Mouse (Mus musculus): ENCODE data around the gene Cts6. TPM values are rescaled to one million over a fixed set of nuclear protein-coding genes. Genes with fewer than 3 reads are reported as not detected.
"Not testable (repeated sequence)": the region's sequence is repeated elsewhere in the genome, so short reads cannot be mapped to it uniquely, and the experiment has no call there.

Cts6 gene
- not detected in 2 replicates for polyA plus RNA-seq (2015; fragmentation: Nextera tagmentation; extraction: Ambion mirVana)

DNA sequence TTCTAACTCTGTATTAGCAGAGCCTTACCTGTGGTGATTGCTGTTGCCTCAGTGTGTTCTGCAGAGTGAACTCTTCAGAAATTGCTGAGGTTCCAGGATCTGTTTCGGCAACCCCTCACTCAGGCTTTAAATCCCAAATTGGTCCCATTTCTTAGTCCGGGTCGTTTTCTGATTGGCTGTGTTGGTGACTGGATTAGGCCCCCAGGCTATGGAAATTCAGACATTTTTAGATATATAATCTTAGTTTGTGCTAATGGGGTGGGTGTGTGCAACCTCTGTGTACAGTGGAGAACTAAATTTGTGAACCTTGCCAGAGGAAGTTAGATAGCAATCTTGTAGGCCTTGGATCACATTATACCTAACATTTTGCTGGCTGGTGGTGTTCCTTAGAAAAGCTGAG is at the start of gene Cts6:
Cts6 (minus strand) TSS at position 101 of the 400 bp plus-strand sequence.
- 86% methylated on average over 3 of the region's 3 CpGs for whole genome bisulfite sequencing

DNA sequence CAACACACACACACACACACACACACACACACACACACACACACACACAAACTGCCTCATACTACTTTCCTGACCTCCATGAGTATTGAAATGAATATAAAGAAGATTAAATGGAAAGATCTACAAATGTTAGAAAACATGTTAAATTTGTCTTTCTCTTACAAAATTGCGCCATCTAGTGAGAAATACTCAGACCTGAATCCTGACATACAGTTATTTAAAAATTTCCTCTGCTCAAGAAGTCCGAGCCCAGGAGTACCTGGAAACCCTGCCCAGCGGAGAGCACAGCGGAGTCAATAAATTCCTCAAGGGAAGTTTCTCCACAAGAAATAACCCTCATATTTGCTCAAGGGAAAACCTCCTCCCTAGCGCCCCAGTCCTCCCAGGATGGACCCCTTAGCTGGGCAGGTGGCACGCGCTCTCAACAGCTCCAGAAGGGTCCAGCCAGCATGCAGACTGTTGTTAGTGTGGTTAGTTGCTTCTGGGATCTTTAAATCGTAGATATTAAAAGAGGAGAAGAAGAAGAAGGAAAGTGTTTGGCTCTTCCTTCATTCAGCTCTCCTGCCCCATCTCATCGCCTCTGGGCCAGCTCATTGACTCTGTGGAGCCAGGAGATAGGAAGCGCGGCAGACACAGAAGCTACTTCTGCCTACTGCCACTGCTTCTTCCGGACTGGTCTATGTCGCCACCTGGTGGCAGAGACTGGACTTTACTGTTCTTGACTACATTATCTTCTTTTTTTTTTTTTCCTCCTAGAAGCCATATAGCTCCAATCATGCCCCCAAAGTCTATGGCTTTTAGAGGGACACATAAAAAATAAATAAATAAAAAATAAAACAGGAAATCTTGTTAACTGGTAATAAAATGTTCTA is 38.1 kb upstream of the Cts6 start:
- Histone ChIP-seq H3K4me1 (no peaks in the 10 kb centered on the region), H3K9ac (no peak overlapping the region), H3K4me3 (no peak overlapping the region), H3K27me3 (no peaks in the 10 kb centered on the region), H3K36me3 (no peaks in the 10 kb centered on the region), H3K4me2 (replicated peaks) (no peak overlapping the region), H3K9me3 (no peaks in the 10 kb centered on the region), H3K27ac (no peak overlapping the region)
- WGBS, result 55% methylated on average over 13 of the region's 13 CpGs
- ATAC-seq (ENCODE audit: low FRiP score, low read depth), result no peak

More for the DNA sequence above, at the start of gene Cts6:
- Histone ChIP-seq H3K4me1 (no peaks in the 10 kb centered on the region), H3K27me3 (no peaks in the 10 kb centered on the region), H3K4me2 (replicated peaks) (no peak within 1 kb of the TSS), H3K9ac (no peak within 1 kb of the TSS), H3K4me3 (no peak within 1 kb of the TSS), H3K36me3 (no peaks in the 10 kb centered on the region), H3K27ac (no peak within 1 kb of the TSS), H3K9me3 (peaks cover 30% of the 10 kb centered on the region)
- no peak for ATAC-seq (ENCODE audit: low FRiP score, low read depth)

DNA sequence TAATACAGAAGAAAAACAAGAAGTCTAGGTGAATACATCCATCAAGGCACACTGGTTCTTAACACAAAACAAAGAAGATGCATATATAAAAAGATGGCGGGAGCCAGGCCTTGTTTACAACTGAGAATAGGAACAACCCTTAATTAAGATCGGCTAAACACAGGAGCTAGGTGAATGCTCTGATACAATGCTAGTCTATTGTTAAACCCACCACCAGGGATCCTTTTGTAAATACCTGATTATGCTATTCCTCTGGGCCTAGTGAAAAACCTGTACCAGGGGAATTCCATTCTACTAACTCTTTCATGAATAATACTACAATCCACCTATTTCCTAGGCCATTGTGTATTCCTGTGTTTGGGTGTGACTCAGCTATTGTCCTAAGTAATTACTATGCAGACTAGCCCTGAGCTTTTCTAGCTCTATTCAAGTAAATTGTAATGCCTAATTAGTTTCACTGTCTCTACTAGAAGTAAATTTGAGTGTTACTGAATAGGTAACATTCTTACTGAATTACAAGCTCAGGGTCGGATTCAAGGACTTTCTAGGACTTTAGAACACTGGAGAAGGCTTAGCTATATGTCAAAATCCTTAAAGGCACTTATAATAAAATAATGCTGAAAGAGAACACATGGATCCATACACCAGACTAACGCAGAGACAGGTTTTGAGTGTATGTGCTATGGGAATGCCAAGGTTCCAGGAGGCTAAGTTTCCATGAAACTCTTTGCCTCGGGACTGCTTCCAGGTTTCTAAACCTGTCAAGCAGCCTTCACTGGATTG is 17.9 kb downstream of the Cts6 start:
- 77% methylated on average over 5 of the region's 5 CpGs for WGBS
- not testable (repeated sequence) for ATAC-seq (ENCODE audit: low FRiP score, low read depth); H3K4me2 ChIP-seq (replicated peaks); H3K4me1 ChIP-seq; H3K27me3 ChIP-seq; H3K4me3 ChIP-seq; H3K9me3 ChIP-seq; H3K36me3 ChIP-seq; H3K9ac ChIP-seq; H3K27ac ChIP-seq

DNA sequence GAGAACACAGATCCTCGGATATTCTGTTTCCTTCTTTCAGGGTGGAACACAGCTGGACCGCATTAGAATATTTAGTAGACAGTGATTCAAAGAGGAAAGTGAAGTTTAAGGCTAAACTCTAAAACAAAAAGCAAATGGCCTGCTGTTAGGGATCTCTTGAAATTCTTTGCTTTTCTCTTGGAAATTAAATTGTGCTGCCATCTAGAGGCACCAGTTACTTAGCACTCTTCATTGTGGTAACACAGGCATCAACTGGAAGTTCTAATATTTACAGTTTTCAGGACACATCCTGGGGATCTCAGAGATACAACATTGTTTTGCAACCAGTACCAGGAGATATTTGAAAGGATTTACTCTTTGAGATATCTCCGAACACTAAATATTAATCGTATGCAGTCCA is 38.6 kb downstream of the Cts6 start:
- Histone ChIP-seq H3K9me3 (peaks cover 18% of the 10 kb centered on the region; the same call in 1 of the 2 replicates), H3K27ac (no peak overlapping the region), H3K4me1 (no peaks in the 10 kb centered on the region), H3K27me3 (no peaks in the 10 kb centered on the region), H3K4me3 (no peak overlapping the region), H3K4me2 (replicated peaks) (no peak overlapping the region), H3K36me3 (no peaks in the 10 kb centered on the region), H3K9ac (no peak overlapping the region)
- WGBS, result 85% methylated on average over 4 of the region's 4 CpGs
- ATAC-seq (ENCODE audit: low FRiP score, low read depth), result no peak

DNA sequence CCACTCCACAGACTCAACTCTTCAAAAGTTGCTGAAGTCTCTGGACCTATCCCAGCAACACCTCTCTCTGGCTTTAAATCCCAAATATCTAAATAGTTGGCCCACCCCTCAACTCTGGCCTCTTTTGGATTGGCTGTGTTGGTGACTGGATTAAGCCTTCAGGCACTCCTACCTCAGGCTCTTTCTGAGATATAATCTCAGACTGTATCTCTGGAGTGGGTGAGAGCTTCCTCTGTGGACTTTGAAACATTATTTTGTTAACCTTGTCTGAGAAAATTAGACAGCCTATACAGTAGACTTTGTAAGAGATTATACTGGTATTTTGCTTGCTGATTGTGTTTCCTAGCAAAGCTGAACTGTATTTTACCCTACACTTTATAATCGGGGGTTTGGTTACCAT is 39.1 kb downstream of the Cts6 start, which contains the start of gene Ctsr:
Ctsr (minus strand) TSS at position 101 of the 400 bp plus-strand sequence.
- Histone ChIP-seq H3K27me3 (no peaks in the 10 kb centered on the region), H3K9ac (no peak within 1 kb of the TSS), H3K4me3 (no peak within 1 kb of the TSS), H3K27ac (no peak within 1 kb of the TSS), H3K9me3 (peaks cover 15% of the 10 kb centered on the region; the same call in 1 of the 2 replicates), H3K4me2 (replicated peaks) (no peak within 1 kb of the TSS), H3K36me3 (no peaks in the 10 kb centered on the region), H3K4me1 (no peaks in the 10 kb centered on the region)
- WGBS, result 75% methylated on average over 1 of the region's 1 CpGs
- no peak for ATAC-seq (ENCODE audit: low FRiP score, low read depth)

Other genes starting within 250 kb of the Cts6 start
- not detected in 2 replicates for gene Ctsj, start 197.5 kb downstream of the Cts6 start, polyA plus RNA-seq (2015; fragmentation: Nextera tagmentation; extraction: Ambion mirVana)
- not detected in 2 replicates for gene Ctsq, start 162.8 kb downstream of the Cts6 start, polyA plus RNA-seq (2015; fragmentation: Nextera tagmentation; extraction: Ambion mirVana)
- gene Ctsr, start 39.2 kb downstream of the Cts6 start, polyA plus RNA-seq (2015; fragmentation: Nextera tagmentation; extraction: Ambion mirVana), result not detected in 2 replicates
- not detected in 2 replicates for gene Cts8, start 51.9 kb upstream of the Cts6 start, polyA plus RNA-seq (2015; fragmentation: Nextera tagmentation; extraction: Ambion mirVana)
- gene Gm49398, start 85.4 kb upstream of the Cts6 start, polyA plus RNA-seq (2015; fragmentation: Nextera tagmentation; extraction: Ambion mirVana), result not detected in 2 replicates
- gene Cts7, start 154.8 kb upstream of the Cts6 start, polyA plus RNA-seq (2015; fragmentation: Nextera tagmentation; extraction: Ambion mirVana), result not detected in 2 replicates

Measured in limb, embryonic 13.5 days (tissue).